Mouse (Mus musculus): ENCODE measurements around the gene Ubn2. TPM values are rescaled to one million over a fixed set of nuclear protein-coding genes. Genes with fewer than 3 reads are reported as not detected.
"Not testable (repeated sequence)": the region's sequence is repeated elsewhere in the genome, so short reads cannot be mapped to it uniquely, and the experiment has no call there.

Gene Ubn2
- polyA plus RNA-seq, 1 experiment: 2.3 TPM

- TF ChIP-seq TCF3 (IDR thresholded peaks at IDR 0.05; ENCODE audit: insufficient read length, low read depth) (no peak), MAX (IDR thresholded peaks at IDR 0.05; ENCODE audit: low read depth) (no peak), E2F4 (IDR thresholded peaks at IDR 0.05; ENCODE audit: insufficient read depth) (no peak), USF1 (IDR thresholded peaks at IDR 0.05; ENCODE audit: low read depth) (no peak), REST (IDR thresholded peaks at IDR 0.05; ENCODE audit: insufficient read depth, insufficient read length) (no peak), SRF (IDR thresholded peaks at IDR 0.05; ENCODE audit: control insufficient read depth, insufficient read length, low read depth) (no peak), CEBPB (IDR thresholded peaks at IDR 0.05; ENCODE audit: insufficient read depth, poor library complexity, severe bottlenecking) (no peak), TCF12 (IDR thresholded peaks at IDR 0.05; ENCODE audit: insufficient read depth, poor library complexity, severe bottlenecking) (no peak), MYOD1 (IDR thresholded peaks at IDR 0.05; ENCODE audit: control insufficient read depth in 1 of 3, insufficient read length in 2 of 3, low read depth in 2 of 3) (no peak), POLR2AphosphoS2 (IDR thresholded peaks at IDR 0.05; ENCODE audit: insufficient read length, low read depth) (no peak), POLR2A (IDR thresholded peaks at IDR 0.05; ENCODE audit: insufficient read length, low read depth) (no peak), MYOG (IDR thresholded peaks at IDR 0.05; ENCODE audit: control insufficient read depth in 1 of 3, insufficient read depth in 1 of 3, insufficient read length in 2 of 3, low read depth in 2 of 3) (no peak)
- Histone ChIP-seq H3K4me3 (no peak overlapping the region), H3ac (ENCODE audit: control insufficient read depth, insufficient read length) (no peak overlapping the region), H3K27me3 (ENCODE audit: control insufficient read depth, insufficient read depth, insufficient read length) (no peaks in the 10 kb centered on the region), H3K4me2 (ENCODE audit: low read depth) (no peak overlapping the region), H3K36me3 (ENCODE audit: control insufficient read depth, insufficient read depth) (no peaks in the 10 kb centered on the region), H3K79me2 (ENCODE audit: control insufficient read depth, insufficient read depth) (peaks cover 7% of the 10 kb centered on the region)
Measured at GRCm38 (mm10) chr6:38547707-38548106, 114.0 kb downstream of the Ubn2 start.

DNA sequence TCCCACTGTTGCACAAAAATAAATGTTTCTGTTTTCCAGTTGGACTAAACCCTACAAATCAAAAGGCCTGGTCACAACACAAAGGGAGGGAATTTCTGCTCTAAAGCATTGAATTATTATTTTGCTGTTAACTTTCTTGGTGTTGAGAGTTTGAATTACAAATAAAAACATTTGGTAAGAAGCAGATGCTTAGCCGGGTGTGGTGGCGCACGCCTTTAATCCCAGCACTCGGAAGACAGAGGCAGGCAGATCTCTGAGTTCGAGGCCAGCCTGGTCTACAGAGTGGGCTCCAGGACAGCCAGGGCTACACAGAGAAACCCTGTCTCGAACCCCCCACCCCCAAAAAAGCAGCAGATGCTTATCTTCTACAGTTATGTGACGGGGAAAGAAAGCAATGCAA is 114.8 kb downstream of the Ubn2 start:
- peaks cover 16% of the 10 kb centered on the region for H3K79me2 ChIP-seq (ENCODE audit: control insufficient read depth, insufficient read depth)
- not testable (repeated sequence) for H3ac ChIP-seq (ENCODE audit: control insufficient read depth, insufficient read length); H3K36me3 ChIP-seq (ENCODE audit: control insufficient read depth, insufficient read depth); H3K4me3 ChIP-seq; H3K27me3 ChIP-seq (ENCODE audit: control insufficient read depth, insufficient read depth, insufficient read length); H3K4me2 ChIP-seq (ENCODE audit: low read depth)

DNA sequence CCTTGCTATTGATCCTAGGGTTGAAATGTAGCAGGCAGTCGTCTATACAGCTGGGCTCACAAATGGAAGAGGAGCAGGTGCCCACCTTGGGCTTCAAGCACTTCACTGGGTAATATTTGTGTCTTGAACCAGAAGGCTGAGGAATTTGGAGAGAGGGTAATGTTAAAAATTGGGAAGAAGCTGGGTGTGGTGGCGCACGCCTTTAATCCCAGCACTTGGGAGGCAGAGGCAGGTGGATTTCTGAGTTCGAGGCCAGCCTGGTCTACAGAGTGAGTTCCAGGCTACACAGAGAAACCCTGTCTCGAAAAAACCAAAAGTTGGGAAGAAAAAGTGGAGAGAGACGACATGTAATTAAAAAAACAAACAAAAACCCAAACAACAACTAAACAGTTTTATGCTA is 116.1 kb downstream of the Ubn2 start:
- H3K27me3 ChIP-seq (ENCODE audit: control insufficient read depth, insufficient read depth, insufficient read length); H3ac ChIP-seq (ENCODE audit: control insufficient read depth, insufficient read length); H3K36me3 ChIP-seq (ENCODE audit: control insufficient read depth, insufficient read depth): not testable (repeated sequence)
- peak overlapping the region; percentile 97 for H3K4me3 ChIP-seq
- peaks cover 29% of the 10 kb centered on the region for H3K79me2 ChIP-seq (ENCODE audit: control insufficient read depth, insufficient read depth)
- H3K4me2 ChIP-seq (ENCODE audit: low read depth): peak overlapping the region; percentile 93

DNA sequence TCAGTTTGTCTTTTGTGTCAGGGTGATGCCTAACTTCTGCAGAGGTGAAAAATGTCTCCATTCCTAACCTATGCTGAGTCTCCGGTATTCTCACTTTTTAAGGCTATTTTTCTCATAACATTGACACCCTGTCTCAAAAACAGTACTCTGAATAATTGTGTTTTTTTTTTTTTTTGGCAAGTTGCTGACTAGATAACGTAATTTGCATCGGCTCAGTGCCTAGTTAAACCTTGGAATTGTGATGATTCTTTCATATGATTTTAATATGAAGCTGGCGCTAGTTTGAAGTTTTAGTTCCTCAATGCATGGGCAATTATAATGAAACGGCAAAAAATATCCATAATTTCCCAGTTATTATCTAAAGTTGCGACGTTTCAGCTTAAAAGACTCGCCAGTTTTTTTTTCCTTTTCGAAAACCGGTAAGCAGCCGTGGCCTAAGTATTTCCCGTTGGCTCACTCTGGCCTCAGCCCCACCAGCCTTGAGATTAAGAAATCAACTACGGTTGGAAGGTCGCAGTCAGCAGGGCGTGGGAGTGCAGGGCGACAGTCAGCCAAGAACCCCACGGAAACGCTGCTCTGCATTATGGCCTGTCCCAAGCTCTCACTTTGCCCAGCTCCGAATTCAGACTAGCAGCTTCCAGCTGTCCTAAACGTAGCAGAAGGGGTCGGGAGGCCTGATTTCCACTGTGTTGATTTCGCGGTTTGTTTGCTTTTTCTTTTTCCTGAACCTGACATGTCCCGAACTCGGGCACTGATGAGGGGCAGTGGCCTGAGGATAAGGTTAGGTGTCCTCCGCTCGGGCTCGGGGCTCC is 116.7 kb downstream of the Ubn2 start:
- H3ac ChIP-seq (ENCODE audit: control insufficient read depth, insufficient read length): peak overlapping the region; percentile 73
- H3K4me3 ChIP-seq: peak overlapping the region; percentile 97
- TF ChIP-seq POLR2AphosphoS2 (IDR thresholded peaks at IDR 0.05; ENCODE audit: insufficient read length, low read depth): peak; percentile 53
- TF ChIP-seq POLR2A (IDR thresholded peaks at IDR 0.05; ENCODE audit: insufficient read length, low read depth): no peak
- peaks cover 6% of the 10 kb centered on the region for H3K36me3 ChIP-seq (ENCODE audit: control insufficient read depth, insufficient read depth)
- H3K27me3 ChIP-seq (ENCODE audit: control insufficient read depth, insufficient read depth, insufficient read length): no peaks in the 10 kb centered on the region
- H3K79me2 ChIP-seq (ENCODE audit: control insufficient read depth, insufficient read depth): peaks cover 35% of the 10 kb centered on the region
- H3K4me2 ChIP-seq (ENCODE audit: low read depth): peak overlapping the region; percentile 93

DNA sequence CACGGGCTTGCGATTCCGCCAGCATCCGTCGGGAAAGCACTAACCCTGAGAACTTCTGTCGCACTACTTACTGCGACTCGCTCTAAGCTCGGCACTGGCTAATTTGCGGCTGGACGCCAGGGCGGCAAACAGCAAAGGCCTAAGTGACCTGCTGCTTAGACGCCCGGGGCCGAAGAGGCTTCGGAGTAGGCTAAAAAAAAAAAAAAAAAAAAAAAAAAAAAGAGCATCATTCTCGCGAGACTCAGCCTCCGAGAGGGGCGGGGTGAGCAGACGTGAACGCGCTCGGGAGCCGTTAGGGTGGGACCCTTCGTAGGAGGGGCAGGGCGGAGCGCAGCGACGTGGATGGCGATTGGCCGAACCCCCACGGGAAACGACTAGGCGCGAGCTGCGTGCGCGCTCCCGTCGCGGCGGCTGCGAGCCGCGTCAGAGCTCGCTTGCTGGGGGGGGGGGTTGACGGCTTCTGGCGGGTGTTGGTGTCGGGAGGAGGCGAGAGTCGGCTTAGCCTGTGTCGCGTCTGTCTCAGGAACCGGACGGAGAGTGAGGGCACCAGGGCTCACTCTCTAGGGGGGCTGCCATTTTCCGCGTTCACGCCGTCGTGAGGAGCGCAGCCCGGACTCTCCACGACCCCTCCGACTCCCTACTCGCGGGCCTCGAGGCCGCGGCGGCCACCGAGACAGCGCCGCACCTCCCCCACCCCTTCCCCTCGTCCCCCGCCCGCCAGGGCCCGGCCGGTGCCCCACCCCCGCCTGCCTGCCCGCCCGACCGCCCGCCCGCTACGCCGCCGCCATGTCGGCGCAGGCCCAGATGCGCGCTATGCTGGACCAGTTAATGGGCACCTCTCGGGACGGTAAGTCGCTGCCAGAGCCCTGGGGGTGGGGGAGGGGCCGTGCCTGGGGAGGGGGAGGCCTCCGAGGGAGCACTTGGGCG is 117.6 kb downstream of the Ubn2 start, which contains the start of gene Luc7l2:
TSS of gene Luc7l2 (plus strand) at position 273 of the 927 bp plus-strand sequence.
- peak within 1 kb of the TSS; percentile 93 for H3K4me2 ChIP-seq (ENCODE audit: low read depth)
- peak within 1 kb of the TSS; percentile 73 for H3ac ChIP-seq (ENCODE audit: control insufficient read depth, insufficient read length)
- H3K36me3 ChIP-seq (ENCODE audit: control insufficient read depth, insufficient read depth): peaks cover 14% of the 10 kb centered on the region
- H3K79me2 ChIP-seq (ENCODE audit: control insufficient read depth, insufficient read depth): peaks cover 43% of the 10 kb centered on the region
- H3K27me3 ChIP-seq (ENCODE audit: control insufficient read depth, insufficient read depth, insufficient read length): no peaks in the 10 kb centered on the region
- peak within 1 kb of the TSS; percentile 97 for H3K4me3 ChIP-seq
- no peak for TF ChIP-seq TCF3 (IDR thresholded peaks at IDR 0.05; ENCODE audit: insufficient read length, low read depth)
- TF ChIP-seq SRF (IDR thresholded peaks at IDR 0.05; ENCODE audit: control insufficient read depth, insufficient read length, low read depth): no peak
- TF ChIP-seq REST (IDR thresholded peaks at IDR 0.05; ENCODE audit: insufficient read depth, insufficient read length): no peak
- no peak for TF ChIP-seq CEBPB (IDR thresholded peaks at IDR 0.05; ENCODE audit: insufficient read depth, poor library complexity, severe bottlenecking)
- peak; percentile 89 for TF ChIP-seq POLR2AphosphoS2 (IDR thresholded peaks at IDR 0.05; ENCODE audit: insufficient read length, low read depth)
- peak in 1 of 3 experiments; percentile 23 for TF ChIP-seq MYOD1 (IDR thresholded peaks at IDR 0.05; ENCODE audit: control insufficient read depth in 1 of 3, insufficient read length in 2 of 3, low read depth in 2 of 3)
- TF ChIP-seq E2F4 (IDR thresholded peaks at IDR 0.05; ENCODE audit: insufficient read depth): no peak
- peak; percentile 82 for TF ChIP-seq POLR2A (IDR thresholded peaks at IDR 0.05; ENCODE audit: insufficient read length, low read depth)
